Mouse (Mus musculus): ENCODE measurements around the gene Tarbp1.

GRCm38 (mm10) chr8:126438937-126439336 lies 35.9 kb downstream of the Tarbp1 start:
- TF ChIP-seq EP300 (optimal IDR thresholded peaks at IDR 0.05) (no peak), CTCF (IDR thresholded peaks at IDR 0.05; ENCODE audit: low read depth) (peak; percentile 44)

Data from stomach, postnatal 0 days (tissue).